15 mouse cellular contexts compared by ENCODE assay signal in genomic region chr12:109910966-109911495, GRCm38 (mm10).
DNase-seq lines count a peak whose midpoint lies in the region; ATAC-seq lines count a peak whose summit lies in the region.
"Had no signal": no experiment of that assay in that cellular context is flagged by ENCODE, and none has a peak within 500 bp of the region (broad histone marks: within the 10 kb centered on the region; RNA-seq: fewer than 3 reads in every experiment).

No protein-coding gene starts in this region.

- WGBS in hindbrain, embryonic 10.5 days = 19% methylated on average over 9 of the region's 9 CpGs
- WGBS in hindbrain, embryonic 16.5 days = 14% methylated on average over 9 of the region's 9 CpGs
- WGBS in neural tube, embryonic 12.5 days = 23% methylated on average over 9 of the region's 9 CpGs
- 2% methylated on average over 9 of the region's 9 CpGs for WGBS in forebrain, embryonic 15.5 days

- H3K4me2 ChIP-seq in hindbrain, embryonic 16.5 days (ENCODE audit: low read length) = no peak overlapping the region
- no peak overlapping the region for H3K4me2 ChIP-seq in neural tube, embryonic 12.5 days (replicated peaks)
- H3K4me2 ChIP-seq in forebrain, embryonic 15.5 days (replicated peaks) = no peak overlapping the region
- H3K4me2 ChIP-seq: embryonic facial prominence, embryonic 13.5 days; heart, embryonic 13.5 days had no signal

- no peaks in the 10 kb centered on the region for H3K27me3 ChIP-seq in hindbrain, embryonic 10.5 days (ENCODE audit: insufficient read depth, poor library complexity, severe bottlenecking)
- H3K27me3 ChIP-seq in hindbrain, embryonic 16.5 days (replicated peaks; ENCODE audit: control insufficient read depth, insufficient read depth, low read length) = no peaks in the 10 kb centered on the region
- H3K27me3 ChIP-seq in neural tube, embryonic 12.5 days (replicated peaks) = no peaks in the 10 kb centered on the region
- H3K27me3 ChIP-seq in forebrain, embryonic 15.5 days = no peaks in the 10 kb centered on the region
- H3K27me3 ChIP-seq: embryonic facial prominence, embryonic 13.5 days; heart, embryonic 13.5 days had no signal

- H3K9ac ChIP-seq in hindbrain, embryonic 16.5 days (ENCODE audit: low read depth, low read length) = no peak overlapping the region
- no peak overlapping the region for H3K9ac ChIP-seq in neural tube, embryonic 12.5 days
- no peak overlapping the region for H3K9ac ChIP-seq in forebrain, embryonic 15.5 days (replicated peaks)
- H3K9ac ChIP-seq: embryonic facial prominence, embryonic 13.5 days; heart, embryonic 13.5 days had no signal

- no peak for ATAC-seq in hindbrain, embryonic 16.5 days
- ATAC-seq in neural tube, embryonic 12.5 days (ENCODE audit: low FRiP score, low read depth) = 0 out of 2 replicates have a peak, but pooled peaks have one; percentile 4
- no peak for ATAC-seq in forebrain, embryonic 15.5 days (replicated peaks)

- H3K4me1 ChIP-seq in hindbrain, embryonic 10.5 days (replicated peaks) = peaks cover 17% of the 10 kb centered on the region
- H3K4me1 ChIP-seq in hindbrain, embryonic 16.5 days (ENCODE audit: control insufficient read depth, insufficient read depth, low read depth, low read length) = no peaks in the 10 kb centered on the region; the same call in 1 of the 2 replicates
- H3K4me1 ChIP-seq in neural tube, embryonic 12.5 days = peaks cover 13% of the 10 kb centered on the region
- 0 out of 2 replicates have a peak, but pooled peaks cover 8% of the 10 kb centered on the region for H3K4me1 ChIP-seq in forebrain, embryonic 15.5 days
- H3K4me1 ChIP-seq: embryonic facial prominence, embryonic 13.5 days; heart, embryonic 13.5 days had no signal

- H3K36me3 ChIP-seq in hindbrain, embryonic 10.5 days = no peaks in the 10 kb centered on the region
- H3K36me3 ChIP-seq in hindbrain, embryonic 16.5 days (ENCODE audit: control insufficient read depth, insufficient read depth, low read length) = no peaks in the 10 kb centered on the region
- H3K36me3 ChIP-seq in neural tube, embryonic 12.5 days = no peaks in the 10 kb centered on the region
- H3K36me3 ChIP-seq in forebrain, embryonic 15.5 days = no peaks in the 10 kb centered on the region
- H3K36me3 ChIP-seq: embryonic facial prominence, embryonic 13.5 days; heart, embryonic 13.5 days had no signal

- H3K27ac ChIP-seq in hindbrain, embryonic 10.5 days = peak overlapping the region; percentile 64; the same call in 1 of the 2 replicates
- no peak overlapping the region for H3K27ac ChIP-seq in hindbrain, embryonic 16.5 days (ENCODE audit: low read depth, low read length)
- H3K27ac ChIP-seq in neural tube, embryonic 12.5 days = no peak overlapping the region
- H3K27ac ChIP-seq in forebrain, embryonic 15.5 days (replicated peaks) = 0 out of 2 replicates have a peak overlapping the region, but pooled peaks have one; percentile 5
- H3K27ac ChIP-seq: embryonic facial prominence, embryonic 13.5 days; heart, embryonic 13.5 days; kidney, postnatal 0 days had no signal

- H3K4me3 ChIP-seq in hindbrain, embryonic 10.5 days = no peak overlapping the region
- H3K4me3 ChIP-seq in hindbrain, embryonic 16.5 days (ENCODE audit: low read length) = no peak overlapping the region
- H3K4me3 ChIP-seq in neural tube, embryonic 12.5 days = no peak overlapping the region
- no peak overlapping the region for H3K4me3 ChIP-seq in forebrain, embryonic 15.5 days
- H3K4me3 ChIP-seq: embryonic facial prominence, embryonic 13.5 days; heart, embryonic 13.5 days had no signal

- 0 out of 2 replicates have a peak, but pooled peaks cover 4% of the 10 kb centered on the region for H3K9me3 ChIP-seq in hindbrain, embryonic 10.5 days
- no peaks in the 10 kb centered on the region for H3K9me3 ChIP-seq in hindbrain, embryonic 16.5 days (ENCODE audit: control insufficient read depth, low read length)
- H3K9me3 ChIP-seq in neural tube, embryonic 12.5 days = no peaks in the 10 kb centered on the region
- no peaks in the 10 kb centered on the region for H3K9me3 ChIP-seq in forebrain, embryonic 15.5 days
- H3K9me3 ChIP-seq: embryonic facial prominence, embryonic 13.5 days; heart, embryonic 13.5 days had no signal

- peak; percentile 15 for DNase-seq in hindbrain, embryonic 10.5 days (ENCODE audit: low spot score)
- no peak for DNase-seq in neural tube, embryonic 10.5 days (ENCODE audit: extremely low spot score, low spot score)
- DNase-seq in spleen, postnatal 4 days (ENCODE audit: low spot score in 2 of 2) = no peak
- no peak for DNase-seq in kidney, adult 11 months
- no peak for DNase-seq in gastrocnemius, adult 8-10 months (ENCODE audit: low spot score in 2 of 2)
- DNase-seq: adrenal gland, adult 8-10 months; cerebellum, adult 9-11 months; gastrocnemius, postnatal 36 days; lung, adult 18-20 months had no signal

Comparison
In these comparisons a context has a peak if more than half of its experiments do, and no peak if none do; other contexts are left out.
1. H3K27ac ChIP-seq: peak in hindbrain, embryonic 10.5 days (single experiment) and forebrain, embryonic 15.5 days (single experiment); none in hindbrain, embryonic 16.5 days (single experiment) and neural tube, embryonic 12.5 days (single experiment).